Mouse (Mus musculus): Measurements from ENCODE around the gene Ccdc87. TPM values are rescaled to one million over a fixed set of nuclear protein-coding genes. Genes with fewer than 3 reads are reported as not detected.

Ccdc87 gene
- not detected for polyA plus RNA-seq (2014; fragmentation: Illumina TruSeq; extraction: RNeasy Lipid Tissue Mini Kit (QIAGEN cat#74804); ENCODE audit: low read depth, low replicate concordance)

DNA sequence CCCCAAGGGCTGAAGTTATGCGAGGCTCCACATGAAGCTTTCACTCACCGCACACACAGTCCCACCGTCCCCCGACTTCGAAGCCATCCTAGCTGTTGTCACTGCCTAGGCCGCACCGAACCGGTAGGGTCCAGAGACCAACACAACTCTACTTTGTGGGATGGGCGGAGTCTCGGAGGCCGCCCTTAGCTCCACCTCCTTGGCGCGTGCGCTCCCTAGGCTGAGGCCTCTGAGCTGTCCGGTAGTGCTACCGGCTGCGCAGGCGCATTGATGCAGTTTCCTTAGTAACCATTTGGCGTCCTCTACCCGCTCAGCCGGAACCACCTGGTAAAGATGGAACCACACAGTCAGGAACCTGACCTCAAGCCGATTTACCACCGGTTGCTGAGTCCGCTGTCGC is at the start of gene Ccdc87, which contains the start of gene Ccs:
Ccdc87 (plus strand) TSS at position 218 of the 400 bp plus-strand sequence.
Ccs (minus strand) TSS at position 184 of the 400 bp plus-strand sequence.

DNA sequence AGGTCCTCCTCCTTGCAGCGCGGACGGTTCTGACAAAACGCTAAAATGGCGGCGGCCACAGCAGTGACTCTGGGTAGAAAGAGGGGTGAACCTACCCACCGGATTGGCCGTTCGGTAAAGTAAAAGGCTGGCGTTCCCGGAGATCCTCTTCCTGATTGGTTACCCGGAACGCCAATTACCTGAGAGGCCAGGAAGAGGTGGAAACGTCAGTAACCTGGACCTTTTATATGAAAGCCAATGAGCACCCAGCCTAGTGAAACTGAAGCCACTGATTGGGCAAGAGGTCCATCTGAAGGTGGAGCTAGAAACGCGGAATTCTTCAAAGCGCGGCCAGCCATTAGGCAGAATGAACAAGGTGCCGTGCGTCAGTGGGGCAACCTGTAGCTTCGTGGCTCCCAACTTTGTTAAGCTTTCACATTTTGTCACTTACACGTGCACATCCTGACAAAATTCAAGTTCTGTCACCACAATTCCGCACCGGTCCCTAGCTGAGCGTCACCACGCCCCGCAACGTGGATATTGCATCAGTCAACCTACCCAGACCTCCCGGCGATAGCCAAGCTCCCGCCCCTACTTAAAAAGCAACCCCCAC is 45.2 kb upstream of the Ccdc87 start, which contains the start of gene Rbm4:
Rbm4 (minus strand) TSS at position 71 of the 592 bp plus-strand sequence.

DNA sequence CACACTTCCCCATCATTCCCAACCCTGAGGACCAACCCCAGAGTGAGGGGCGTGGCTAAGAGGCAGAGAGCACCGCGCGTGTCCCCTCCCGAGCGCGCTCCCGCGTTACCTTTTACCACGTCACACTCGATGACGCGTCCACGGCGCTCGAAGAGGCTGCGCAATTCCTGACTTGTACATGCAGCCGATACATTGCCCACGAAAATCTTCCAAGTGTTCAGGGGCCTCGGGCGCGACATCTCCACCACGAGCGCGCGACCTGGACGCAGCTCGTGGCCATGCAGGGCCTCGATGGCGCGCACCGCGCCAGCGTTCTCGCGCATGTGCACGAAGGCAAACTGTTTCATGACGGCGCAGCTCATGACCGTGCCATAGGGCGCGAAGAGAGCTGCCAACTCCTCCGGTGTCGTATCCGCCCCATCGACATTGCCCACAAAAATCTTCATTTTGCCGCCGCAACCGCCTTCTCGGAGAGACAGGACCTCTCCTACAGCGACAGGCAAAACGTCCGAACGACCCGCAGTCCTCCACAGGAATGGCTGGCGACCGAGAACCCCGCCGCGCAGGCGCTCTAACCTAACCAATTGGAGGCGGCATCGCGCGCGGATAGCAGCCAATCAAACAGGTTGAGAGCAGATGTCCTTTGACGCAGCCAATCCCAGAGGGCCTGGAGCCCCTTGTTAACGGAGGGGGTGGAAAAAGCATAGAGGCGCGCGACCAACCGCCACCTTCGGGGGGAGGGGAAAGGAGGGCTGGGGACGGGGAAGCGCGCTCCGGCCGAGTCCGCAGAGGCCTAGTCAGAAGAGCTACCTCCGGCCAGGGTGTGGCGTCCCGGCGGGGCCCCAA is 27.9 kb upstream of the Ccdc87 start, which contains the start of the genes Gm21992 and Rbm14:
Gm21992 (minus strand) TSS at position 550 of the 846 bp plus-strand sequence.
Rbm14 (minus strand) TSS at position 572 of the 846 bp plus-strand sequence.

DNA sequence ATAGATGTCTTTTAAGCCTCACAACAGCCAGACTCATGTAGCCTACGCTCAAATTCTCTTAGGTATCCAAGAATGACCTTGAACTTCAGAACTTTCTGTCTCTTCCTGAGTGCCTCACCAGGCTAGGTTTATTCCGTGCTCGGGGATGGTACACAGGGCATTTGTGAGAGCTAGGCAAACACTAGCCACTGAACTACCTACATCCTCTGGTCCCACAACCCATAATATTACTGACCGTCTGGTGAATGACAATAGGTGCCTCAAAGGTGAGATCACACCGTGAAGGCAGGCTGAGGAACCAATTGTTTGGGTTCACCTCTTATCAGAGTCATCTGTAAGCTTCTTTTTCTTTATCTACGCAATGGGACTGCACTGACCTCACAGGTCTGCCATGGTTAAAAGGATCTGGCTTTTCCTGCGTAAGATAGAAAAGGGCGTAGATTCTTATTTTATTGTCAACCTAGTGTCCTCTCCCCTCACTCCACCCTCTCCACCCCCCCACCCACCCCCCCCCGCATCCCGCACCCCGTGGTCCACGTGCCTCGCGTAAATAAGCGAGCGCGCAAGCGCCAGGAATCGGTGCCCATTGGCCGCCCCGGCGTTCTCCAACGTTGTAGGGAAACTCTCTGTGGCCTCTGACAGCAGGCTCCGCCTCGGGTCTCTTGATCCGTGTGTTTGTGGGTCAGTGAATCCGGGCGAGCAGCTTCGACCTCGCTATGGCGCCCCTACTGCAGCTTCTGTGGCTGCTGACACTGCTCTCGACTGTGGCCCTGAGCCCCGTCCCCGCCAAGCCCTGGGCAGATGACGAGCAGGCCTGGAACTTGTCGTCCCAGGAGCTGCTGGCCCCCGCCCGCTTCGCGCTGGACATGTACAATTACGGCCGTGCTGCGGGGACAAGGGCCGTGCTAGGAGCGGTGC is 15.6 kb downstream of the Ccdc87 start, which contains the start of gene Ctsf:
Ctsf (plus strand) TSS at position 579 of the 918 bp plus-strand sequence.

DNA sequence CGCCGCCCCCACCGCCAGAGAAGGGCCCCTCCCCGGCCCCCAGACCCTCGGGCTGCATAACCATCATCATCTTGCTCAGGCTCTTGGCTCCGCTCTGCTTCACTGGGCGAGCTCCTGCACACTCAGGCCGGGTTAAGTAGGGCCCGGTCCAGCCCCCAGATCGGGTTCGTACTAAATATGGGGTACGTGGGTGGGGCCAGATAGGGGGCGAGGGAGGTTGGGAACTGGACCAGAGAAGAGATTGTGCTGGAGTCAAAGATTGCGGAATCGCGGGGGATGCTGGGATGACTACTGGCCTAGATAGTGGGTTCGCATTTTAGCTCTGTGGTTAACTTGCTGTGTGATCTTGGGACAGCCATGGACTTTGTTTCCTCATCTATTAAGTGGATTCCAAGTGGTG is 38.6 kb downstream of the Ccdc87 start, which contains the start of gene Actn3:
Actn3 (minus strand) TSS at position 125 of the 400 bp plus-strand sequence.

DNA sequence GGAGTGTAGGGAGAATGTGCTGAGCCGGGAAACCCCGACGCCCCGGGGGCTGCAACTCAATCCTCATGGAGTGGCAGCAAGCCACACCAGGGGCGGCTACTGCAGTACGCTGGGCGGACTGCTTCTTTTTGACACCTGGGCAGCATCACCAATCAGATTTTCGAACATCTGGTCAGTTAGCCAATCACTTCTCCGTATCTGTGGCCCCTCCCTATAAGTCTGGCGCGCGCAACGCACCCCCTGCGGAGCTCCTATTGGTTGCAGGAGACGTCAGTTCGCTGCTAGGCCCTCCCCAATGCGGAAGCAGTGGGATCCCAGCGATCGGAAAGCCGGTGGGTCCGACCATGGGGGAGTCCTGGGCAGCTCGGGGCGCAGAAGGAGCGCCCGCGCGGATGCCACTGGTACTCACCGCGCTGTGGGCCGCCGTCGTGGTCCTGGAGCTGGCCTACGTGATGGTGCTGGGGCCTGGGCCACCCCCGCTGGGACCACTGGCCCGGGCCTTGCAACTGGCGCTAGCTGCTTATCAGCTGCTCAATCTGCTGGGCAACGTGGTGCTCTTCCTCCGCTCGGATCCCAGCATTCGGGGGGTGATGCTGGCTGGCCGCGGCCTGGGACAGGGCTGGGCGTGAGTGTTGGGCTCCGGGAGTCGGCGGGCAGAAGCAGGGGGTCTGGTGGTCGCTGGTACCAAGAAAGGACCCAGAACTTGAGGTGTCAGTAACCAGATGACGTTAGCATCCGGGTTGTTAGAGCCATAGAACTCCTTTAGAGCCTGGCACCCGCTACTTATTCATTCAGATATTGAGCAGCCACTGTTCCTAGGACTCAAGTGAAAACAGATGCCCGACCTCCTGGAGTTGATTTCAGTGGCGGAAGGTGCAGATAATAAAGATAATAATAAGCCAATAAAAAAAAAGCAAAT is 39.5 kb downstream of the Ccdc87 start, which contains the start of gene Zdhhc24:
Zdhhc24 (plus strand) TSS at position 264 of the 919 bp plus-strand sequence.

Other genes starting within 250 kb of the Ccdc87 start
- gene Lrfn4, start 223.7 kb upstream of the Ccdc87 start, polyA plus RNA-seq (2014; fragmentation: Illumina TruSeq; extraction: RNeasy Lipid Tissue Mini Kit (QIAGEN cat#74804); ENCODE audit: low read depth, low replicate concordance), result not detected
- 3.0 TPM for gene Rce1, start 213.7 kb upstream of the Ccdc87 start, polyA plus RNA-seq (2014; fragmentation: Illumina TruSeq; extraction: RNeasy Lipid Tissue Mini Kit (QIAGEN cat#74804); ENCODE audit: low read depth, low replicate concordance)
- gene Gm960, start 140.7 kb upstream of the Ccdc87 start, polyA plus RNA-seq (2014; fragmentation: Illumina TruSeq; extraction: RNeasy Lipid Tissue Mini Kit (QIAGEN cat#74804); ENCODE audit: low read depth, low replicate concordance), result not detected
- not detected for gene Sptbn2, start 128.2 kb upstream of the Ccdc87 start, polyA plus RNA-seq (2014; fragmentation: Illumina TruSeq; extraction: RNeasy Lipid Tissue Mini Kit (QIAGEN cat#74804); ENCODE audit: low read depth, low replicate concordance)
- 20.7 TPM for gene Rbm4b, start 82.9 kb upstream of the Ccdc87 start, polyA plus RNA-seq (2014; fragmentation: Illumina TruSeq; extraction: RNeasy Lipid Tissue Mini Kit (QIAGEN cat#74804); ENCODE audit: low read depth, low replicate concordance)
- gene Rbm4, start 45.5 kb upstream of the Ccdc87 start, polyA plus RNA-seq (2014; fragmentation: Illumina TruSeq; extraction: RNeasy Lipid Tissue Mini Kit (QIAGEN cat#74804); ENCODE audit: low read depth, low replicate concordance), result 13.5 TPM
- gene Gm21992, start 27.8 kb upstream of the Ccdc87 start, polyA plus RNA-seq (2014; fragmentation: Illumina TruSeq; extraction: RNeasy Lipid Tissue Mini Kit (QIAGEN cat#74804); ENCODE audit: low read depth, low replicate concordance), result 1.9 TPM
- 6.0 TPM for gene Rbm14, start 27.7 kb upstream of the Ccdc87 start, polyA plus RNA-seq (2014; fragmentation: Illumina TruSeq; extraction: RNeasy Lipid Tissue Mini Kit (QIAGEN cat#74804); ENCODE audit: low read depth, low replicate concordance)
- 1.8 TPM for gene Ccs, start within 50 bp of the Ccdc87 start, polyA plus RNA-seq (2014; fragmentation: Illumina TruSeq; extraction: RNeasy Lipid Tissue Mini Kit (QIAGEN cat#74804); ENCODE audit: low read depth, low replicate concordance)
- gene Ctsf, start 15.8 kb downstream of the Ccdc87 start, polyA plus RNA-seq (2014; fragmentation: Illumina TruSeq; extraction: RNeasy Lipid Tissue Mini Kit (QIAGEN cat#74804); ENCODE audit: low read depth, low replicate concordance), result 112 TPM
- gene Actn3, start 38.5 kb downstream of the Ccdc87 start, polyA plus RNA-seq (2014; fragmentation: Illumina TruSeq; extraction: RNeasy Lipid Tissue Mini Kit (QIAGEN cat#74804); ENCODE audit: low read depth, low replicate concordance), result 2.0 TPM
- 38.0 TPM for gene Zdhhc24, start 39.3 kb downstream of the Ccdc87 start, polyA plus RNA-seq (2014; fragmentation: Illumina TruSeq; extraction: RNeasy Lipid Tissue Mini Kit (QIAGEN cat#74804); ENCODE audit: low read depth, low replicate concordance)
- 4.8 TPM for gene Bbs1, start 67.3 kb downstream of the Ccdc87 start, polyA plus RNA-seq (2014; fragmentation: Illumina TruSeq; extraction: RNeasy Lipid Tissue Mini Kit (QIAGEN cat#74804); ENCODE audit: low read depth, low replicate concordance)
- 4.0 TPM for gene Dpp3, start 88.9 kb downstream of the Ccdc87 start, polyA plus RNA-seq (2014; fragmentation: Illumina TruSeq; extraction: RNeasy Lipid Tissue Mini Kit (QIAGEN cat#74804); ENCODE audit: low read depth, low replicate concordance)
- 4.0 TPM for gene Peli3, start 103.8 kb downstream of the Ccdc87 start, polyA plus RNA-seq (2014; fragmentation: Illumina TruSeq; extraction: RNeasy Lipid Tissue Mini Kit (QIAGEN cat#74804); ENCODE audit: low read depth, low replicate concordance)
- 25.5 TPM for gene Mrpl11, start 122.8 kb downstream of the Ccdc87 start, polyA plus RNA-seq (2014; fragmentation: Illumina TruSeq; extraction: RNeasy Lipid Tissue Mini Kit (QIAGEN cat#74804); ENCODE audit: low read depth, low replicate concordance)
- gene Npas4, start 150.9 kb downstream of the Ccdc87 start, polyA plus RNA-seq (2014; fragmentation: Illumina TruSeq; extraction: RNeasy Lipid Tissue Mini Kit (QIAGEN cat#74804); ENCODE audit: low read depth, low replicate concordance), result not detected
- not detected for gene Slc29a2, start 184.5 kb downstream of the Ccdc87 start, polyA plus RNA-seq (2014; fragmentation: Illumina TruSeq; extraction: RNeasy Lipid Tissue Mini Kit (QIAGEN cat#74804); ENCODE audit: low read depth, low replicate concordance)
- gene B4gat1, start 199.5 kb downstream of the Ccdc87 start, polyA plus RNA-seq (2014; fragmentation: Illumina TruSeq; extraction: RNeasy Lipid Tissue Mini Kit (QIAGEN cat#74804); ENCODE audit: low read depth, low replicate concordance), result 27.2 TPM
- 1.1 TPM for gene AC124502.3, start 199.5 kb downstream of the Ccdc87 start, polyA plus RNA-seq (2014; fragmentation: Illumina TruSeq; extraction: RNeasy Lipid Tissue Mini Kit (QIAGEN cat#74804); ENCODE audit: low read depth, low replicate concordance)
- gene Brms1, start 202.0 kb downstream of the Ccdc87 start, polyA plus RNA-seq (2014; fragmentation: Illumina TruSeq; extraction: RNeasy Lipid Tissue Mini Kit (QIAGEN cat#74804); ENCODE audit: low read depth, low replicate concordance), result not detected
- gene Rin1, start 211.1 kb downstream of the Ccdc87 start, polyA plus RNA-seq (2014; fragmentation: Illumina TruSeq; extraction: RNeasy Lipid Tissue Mini Kit (QIAGEN cat#74804); ENCODE audit: low read depth, low replicate concordance), result 0.23 TPM
- gene Cd248, start 228.7 kb downstream of the Ccdc87 start, polyA plus RNA-seq (2014; fragmentation: Illumina TruSeq; extraction: RNeasy Lipid Tissue Mini Kit (QIAGEN cat#74804); ENCODE audit: low read depth, low replicate concordance), result 0.41 TPM
- gene Tmem151a, start 246.2 kb downstream of the Ccdc87 start, polyA plus RNA-seq (2014; fragmentation: Illumina TruSeq; extraction: RNeasy Lipid Tissue Mini Kit (QIAGEN cat#74804); ENCODE audit: low read depth, low replicate concordance), result not detected
- gene Yif1a, start 249.2 kb downstream of the Ccdc87 start, polyA plus RNA-seq (2014; fragmentation: Illumina TruSeq; extraction: RNeasy Lipid Tissue Mini Kit (QIAGEN cat#74804); ENCODE audit: low read depth, low replicate concordance), result 23.0 TPM

Data from adrenal gland, adult 10 weeks (tissue).